Comparison of ENCODE assay signal across 18 mouse cellular contexts in the genomic region with DNA sequence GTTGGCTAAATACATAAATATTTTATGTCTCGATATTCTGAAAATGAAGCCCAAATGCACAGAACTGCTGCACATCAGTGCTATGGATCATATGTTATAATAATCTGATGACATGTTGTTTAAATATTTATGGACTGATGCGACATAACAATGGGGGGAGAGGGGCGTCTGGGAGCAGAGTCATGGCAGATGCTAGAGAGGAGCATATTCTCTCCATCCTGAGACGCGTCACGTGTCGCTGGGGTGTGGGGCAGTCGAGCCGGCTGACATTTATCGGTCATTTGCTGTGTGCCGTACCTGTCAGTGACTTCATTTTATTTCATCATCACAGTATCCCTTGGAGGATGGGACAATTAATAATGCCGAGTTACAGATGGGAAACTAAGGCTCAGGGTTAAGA. TPM values are rescaled to one million over a fixed set of nuclear protein-coding genes. Genes with fewer than 3 reads are reported as not detected.
DNase-seq lines count a peak whose midpoint lies in the region; ATAC-seq and TF ChIP-seq lines count a peak whose summit lies in the region.
"Had no signal": no experiment of that assay in that cellular context is flagged by ENCODE, and none has a peak within 500 bp of the region (broad histone marks: within the 10 kb centered on the region; RNA-seq: fewer than 3 reads in every experiment).

No protein-coding gene starts in this region.

- H3K27ac ChIP-seq in heart, embryonic 15.5 days: peak overlapping the region; percentile 18; the same call in 1 of the 2 replicates
- no peak overlapping the region for H3K27ac ChIP-seq in lung, embryonic 14.5 days (ENCODE audit: low read depth)
- H3K27ac ChIP-seq in neural tube, embryonic 11.5 days (ENCODE audit: low read depth, low read length): no peak overlapping the region
- peak overlapping the region; percentile 73; the same call in 1 of the 2 replicates for H3K27ac ChIP-seq in small intestine, adult 2 months (ENCODE audit: insufficient read depth, low read depth, low read length)
- H3K27ac ChIP-seq: left cerebral cortex, adult 2 months; limb, embryonic 10.5 days had no signal

- H3K27me3 ChIP-seq in heart, embryonic 15.5 days: no peaks in the 10 kb centered on the region
- H3K27me3 ChIP-seq in lung, embryonic 14.5 days (ENCODE audit: insufficient read depth, low read length): no peaks in the 10 kb centered on the region
- H3K27me3 ChIP-seq in neural tube, embryonic 11.5 days (ENCODE audit: control insufficient read depth, insufficient read depth, low read length): no peaks in the 10 kb centered on the region
- no peaks in the 10 kb centered on the region for H3K27me3 ChIP-seq in small intestine, adult 2 months (ENCODE audit: control insufficient read depth, insufficient read depth, low read length)

- no peaks in the 10 kb centered on the region for H3K36me3 ChIP-seq in heart, embryonic 15.5 days
- H3K36me3 ChIP-seq in lung, embryonic 14.5 days (ENCODE audit: insufficient read depth): peaks cover 6% of the 10 kb centered on the region; the same call in 1 of the 2 replicates
- H3K36me3 ChIP-seq in neural tube, embryonic 11.5 days (ENCODE audit: control insufficient read depth, insufficient read depth, low read length): no peaks in the 10 kb centered on the region
- H3K36me3 ChIP-seq in small intestine, adult 2 months (ENCODE audit: control insufficient read depth, insufficient read depth, low read length): 0 out of 2 replicates have a peak, but pooled peaks cover 1% of the 10 kb centered on the region

- no peaks in the 10 kb centered on the region for H3K9me3 ChIP-seq in heart, embryonic 15.5 days (replicated peaks)
- H3K9me3 ChIP-seq in lung, embryonic 14.5 days (ENCODE audit: low read depth, low read length): no peaks in the 10 kb centered on the region
- H3K9me3 ChIP-seq in neural tube, embryonic 11.5 days (ENCODE audit: control insufficient read depth, low read length): no peaks in the 10 kb centered on the region
- H3K9me3 ChIP-seq: limb, embryonic 10.5 days had no signal

- no peak for DNase-seq in heart, postnatal 25 days (ENCODE audit: low spot score)
- DNase-seq in lung, embryonic 14.5 days: peak; percentile 50
- DNase-seq in lung, adult 2 months: no peak
- no peak for DNase-seq in neural tube, embryonic 11.5 days (ENCODE audit: low spot score)
- no peak for DNase-seq in neural tube, embryonic 10.5 days (ENCODE audit: extremely low spot score, low spot score)
- no peak for DNase-seq in left cerebral cortex, postnatal 4 days
- DNase-seq: cerebellum, adult 8-10 months; heart, postnatal 4 days; layer of hippocampus, adult 9-11 months; lung, postnatal 36 days; right cerebral cortex, adult 18-20 months; thymus, adult 18-20 months had no signal

- intact Hi-C loops in heart, postnatal 25 days (cut with DNase I): no loop called here
- intact Hi-C loops in left cerebral cortex, postnatal 4 days (cut with DNase I): no loop called here

- H3K4me3 ChIP-seq in heart, embryonic 15.5 days: no peak overlapping the region
- no peak overlapping the region for H3K4me3 ChIP-seq in lung, embryonic 14.5 days (ENCODE audit: low read depth, low read length)
- no peak overlapping the region for H3K4me3 ChIP-seq in lung, adult 2 months (replicated peaks; ENCODE audit: extremely low read depth, low read depth, low read length)
- no peak overlapping the region for H3K4me3 ChIP-seq in neural tube, embryonic 11.5 days (ENCODE audit: low read depth, low read length)
- no peak overlapping the region for H3K4me3 ChIP-seq in small intestine, adult 2 months (ENCODE audit: low read depth, low read length)
- H3K4me3 ChIP-seq: left cerebral cortex, adult 2 months; limb, embryonic 10.5 days; myocyte had no signal

- ATAC-seq in heart, embryonic 15.5 days (replicated peaks; ENCODE audit: insufficient number of reproducible peaks, insufficient read depth, low FRiP score, low read depth): no peak
- ATAC-seq in lung, embryonic 14.5 days (ENCODE audit: insufficient read depth): peak; percentile 68
- ATAC-seq in neural tube, embryonic 11.5 days (ENCODE audit: insufficient read depth, low FRiP score, low TSS enrichment): 0 out of 2 replicates have a peak, but pooled peaks have one; percentile 52

- WGBS in heart, embryonic 15.5 days: 74% methylated on average over 12 of the region's 12 CpGs
- 47% methylated on average over 12 of the region's 12 CpGs for WGBS in lung, embryonic 14.5 days
- 73% methylated on average over 12 of the region's 12 CpGs for WGBS in lung, adult 2 months
- 89% methylated on average over 12 of the region's 12 CpGs for WGBS in neural tube, embryonic 11.5 days
- WGBS in small intestine, adult 2 months: 84% methylated on average over 12 of the region's 12 CpGs

- no peak overlapping the region for H3K9ac ChIP-seq in heart, embryonic 15.5 days
- H3K9ac ChIP-seq in lung, embryonic 14.5 days: no peak overlapping the region
- no peak overlapping the region for H3K9ac ChIP-seq in neural tube, embryonic 11.5 days (ENCODE audit: low read length)

- H3K4me2 ChIP-seq in heart, embryonic 15.5 days: no peak overlapping the region
- 0 out of 2 replicates have a peak overlapping the region, but pooled peaks have one; percentile 3 for H3K4me2 ChIP-seq in lung, embryonic 14.5 days
- no peak overlapping the region for H3K4me2 ChIP-seq in neural tube, embryonic 11.5 days (ENCODE audit: low read depth)
- H3K4me2 ChIP-seq: heart, embryonic 11.5 days had no signal

- H3K4me1 ChIP-seq in heart, embryonic 15.5 days (replicated peaks): peaks cover 44% of the 10 kb centered on the region
- peaks cover 19% of the 10 kb centered on the region for H3K4me1 ChIP-seq in lung, embryonic 14.5 days (ENCODE audit: insufficient read depth)
- H3K4me1 ChIP-seq in lung, adult 2 months (ENCODE audit: control insufficient read depth, insufficient read depth, low read length): peaks cover 8% of the 10 kb centered on the region
- peaks cover 7% of the 10 kb centered on the region; the same call in 1 of the 2 replicates for H3K4me1 ChIP-seq in neural tube, embryonic 11.5 days (ENCODE audit: control insufficient read depth, insufficient read depth, low read length)
- peaks cover 51% of the 10 kb centered on the region for H3K4me1 ChIP-seq in small intestine, adult 2 months (ENCODE audit: control insufficient read depth, insufficient read depth, insufficient read length, low read length)

- no peak for TF ChIP-seq CTCF in lung, embryonic 14.5 days (IDR thresholded peaks at IDR 0.05; ENCODE audit: low read depth)
- TF ChIP-seq CTCF in lung, adult 2 months (IDR thresholded peaks at IDR 0.05; ENCODE audit: insufficient read depth, low read length): no peak
- no peak for TF ChIP-seq CTCF in small intestine, adult 2 months (IDR thresholded peaks at IDR 0.05; ENCODE audit: extremely low read depth, insufficient read length, insufficient replicate concordance, low read depth, low read length)

- TF ChIP-seq POLR2A in lung, adult 2 months (IDR thresholded peaks at IDR 0.05; ENCODE audit: borderline replicate concordance, extremely low read depth, low read depth, low read length): no peak
- no peak for TF ChIP-seq POLR2A in small intestine, adult 2 months (IDR thresholded peaks at IDR 0.05; ENCODE audit: low read depth, low read length)

RNA-seq across cellular contexts. Expression of gene Nek6, which starts 10.2 kb away (rescaled TPM):
- polyA plus RNA-seq in heart, embryonic 15.5 days (2015; fragmentation: Nextera tagmentation; extraction: Ambion mirVana): 60.8 and 71.4 TPM in 2 replicates
- total RNA-seq in heart, postnatal 25 days (2021): 1 to 10 TPM; 3.4 to 4.3 TPM
- polyA plus RNA-seq in lung, embryonic 14.5 days (2014; fragmentation: Nextera tagmentation; extraction: Ambion mirVana): 129 and 134 TPM in 2 replicates
- polyA plus RNA-seq in lung, adult 2 months (2012; rRNA removed): 25.8 and 27.6 TPM in 2 replicates
- 75.1 and 85.6 TPM in 2 replicates for polyA plus RNA-seq in neural tube, embryonic 11.5 days (2014; fragmentation: Nextera tagmentation; extraction: Ambion mirVana)
- polyA plus RNA-seq in small intestine, adult 2 months (2012; rRNA removed): 24.6 and 173 TPM in 2 replicates
- total RNA-seq in left cerebral cortex, postnatal 4 days (2021): 10 to 100 TPM; 29.0 to 33.7 TPM

Comparison
In these comparisons a context has a peak if more than half of its experiments do, and no peak if none do; other contexts are left out.
1. H3K27ac ChIP-seq: peak in heart, embryonic 15.5 days (single experiment) and small intestine, adult 2 months (single experiment); none in lung, embryonic 14.5 days (single experiment) and neural tube, embryonic 11.5 days (single experiment).